Mouse (Mus musculus): ENCODE measurements around the gene Wasf3.

- TF ChIP-seq POLR2A (IDR thresholded peaks at IDR 0.05; ENCODE audit: borderline replicate concordance, extremely low read depth, insufficient read depth, insufficient read length, poor library complexity, severe bottlenecking) (no peak), CTCF (IDR thresholded peaks at IDR 0.05; ENCODE audit: borderline replicate concordance, extremely low read depth, insufficient read depth, insufficient read length) (no peak)
These were observed 33.3 kb downstream of the Wasf3 start for GRCm38 (mm10) chr5:146418092-146418491.

All from brain, embryonic 14.5 days (tissue).